ENCODE assay signal across 10 mouse cellular contexts in the genomic region with DNA sequence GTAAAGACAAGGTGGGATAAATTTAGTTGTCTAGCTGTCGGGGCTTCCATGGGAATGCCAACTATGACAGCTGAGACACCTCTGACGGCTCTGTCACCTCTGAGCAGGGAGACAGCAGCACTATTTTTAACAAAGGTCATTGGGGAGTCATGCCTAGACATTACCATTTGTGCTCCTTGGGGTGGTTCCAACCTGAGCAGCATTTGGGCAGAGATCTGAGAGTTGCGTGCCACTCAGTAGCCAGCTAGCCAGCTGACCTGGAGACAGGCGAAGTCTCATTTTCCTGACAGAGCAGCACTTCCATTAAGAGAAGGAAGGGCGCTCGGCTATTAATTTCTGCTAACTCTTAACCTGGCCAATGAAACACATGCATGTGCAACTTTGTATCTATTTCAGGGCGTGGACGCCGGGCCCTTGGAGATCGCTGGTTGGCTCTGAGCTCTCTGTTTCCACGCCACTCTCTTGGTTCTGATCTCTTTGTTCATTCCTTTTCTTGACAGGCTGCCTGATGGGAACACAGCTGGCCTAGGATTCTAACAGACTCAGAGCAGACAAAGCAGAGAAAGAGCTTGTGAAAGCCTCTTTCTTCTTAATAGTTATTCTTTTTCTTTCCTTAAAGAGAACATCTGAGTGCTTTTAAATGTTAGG. TPM values are rescaled to one million over a fixed set of nuclear protein-coding genes. Genes with fewer than 3 reads are reported as not detected.
DNase-seq lines count a peak whose midpoint lies in the region; ATAC-seq lines count a peak whose summit lies in the region.
"Had no signal": no experiment of that assay in that cellular context is flagged by ENCODE, and none has a peak within 500 bp of the region (broad histone marks: within the 10 kb centered on the region; RNA-seq: fewer than 3 reads in every experiment).

No protein-coding gene starts in this region.

- no peak overlapping the region for H3K4me2 ChIP-seq in embryonic facial prominence, embryonic 14.5 days (ENCODE audit: low read depth, low read length)
- H3K4me2 ChIP-seq in midbrain, embryonic 12.5 days (replicated peaks): no peak overlapping the region

- H3K4me3 ChIP-seq in embryonic facial prominence, embryonic 14.5 days (ENCODE audit: low read depth, low read length): no peak overlapping the region
- H3K4me3 ChIP-seq in embryonic facial prominence, embryonic 10.5 days: no peak overlapping the region
- no peak overlapping the region for H3K4me3 ChIP-seq in midbrain, embryonic 12.5 days

- peak; percentile 23; the same call in 1 of the 2 replicates for ATAC-seq in embryonic facial prominence, embryonic 14.5 days (ENCODE audit: low read depth)
- peak; percentile 57 for ATAC-seq in midbrain, embryonic 12.5 days (ENCODE audit: low FRiP score, low read depth)

- no peaks in the 10 kb centered on the region for H3K36me3 ChIP-seq in embryonic facial prominence, embryonic 14.5 days (ENCODE audit: control insufficient read depth, insufficient read depth, low read length)
- no peaks in the 10 kb centered on the region for H3K36me3 ChIP-seq in embryonic facial prominence, embryonic 10.5 days (replicated peaks)
- no peaks in the 10 kb centered on the region for H3K36me3 ChIP-seq in midbrain, embryonic 12.5 days

- H3K9me3 ChIP-seq in embryonic facial prominence, embryonic 14.5 days (ENCODE audit: control insufficient read depth, low read length): no peaks in the 10 kb centered on the region
- H3K9me3 ChIP-seq in embryonic facial prominence, embryonic 10.5 days: no peaks in the 10 kb centered on the region
- H3K9me3 ChIP-seq in midbrain, embryonic 12.5 days: no peaks in the 10 kb centered on the region

- H3K4me1 ChIP-seq in embryonic facial prominence, embryonic 14.5 days (ENCODE audit: control insufficient read depth, insufficient read depth, low read length): peaks cover 10% of the 10 kb centered on the region
- H3K4me1 ChIP-seq in embryonic facial prominence, embryonic 10.5 days: peaks cover 12% of the 10 kb centered on the region
- peaks cover 14% of the 10 kb centered on the region for H3K4me1 ChIP-seq in midbrain, embryonic 12.5 days

- H3K27ac ChIP-seq in embryonic facial prominence, embryonic 14.5 days (replicated peaks; ENCODE audit: low read depth, low read length): no peak overlapping the region
- no peak overlapping the region for H3K27ac ChIP-seq in embryonic facial prominence, embryonic 10.5 days (replicated peaks)
- no peak overlapping the region for H3K27ac ChIP-seq in midbrain, embryonic 12.5 days (replicated peaks)

- peak; percentile 30 for DNase-seq in embryonic facial prominence, embryonic 14.5 days (ENCODE audit: low spot score)
- no peak for DNase-seq in embryonic facial prominence, embryonic 10.5 days (ENCODE audit: low spot score)
- peak; percentile 87 for DNase-seq in cerebellum, postnatal 10 days
- peak; percentile 62 for DNase-seq in heart, adult 8-10 months (ENCODE audit: low spot score)
- DNase-seq in kidney, adult 8-10 months: no peak
- no peak for DNase-seq in layer of hippocampus, adult 8-10 months (ENCODE audit: low spot score in 2 of 2)
- no peak for DNase-seq in thymus, postnatal 36 days

- H3K9ac ChIP-seq in embryonic facial prominence, embryonic 14.5 days (ENCODE audit: low read depth, low read length): no peak overlapping the region
- no peak overlapping the region for H3K9ac ChIP-seq in midbrain, embryonic 12.5 days (replicated peaks)

- WGBS in embryonic facial prominence, embryonic 14.5 days: 74% methylated on average over 11 of the region's 11 CpGs
- 78% methylated on average over 11 of the region's 11 CpGs for WGBS in embryonic facial prominence, embryonic 10.5 days
- 56% methylated on average over 11 of the region's 11 CpGs for WGBS in midbrain, embryonic 12.5 days

- no peaks in the 10 kb centered on the region for H3K27me3 ChIP-seq in embryonic facial prominence, embryonic 14.5 days (replicated peaks; ENCODE audit: control insufficient read depth, insufficient read depth, low read length)
- no peaks in the 10 kb centered on the region for H3K27me3 ChIP-seq in embryonic facial prominence, embryonic 10.5 days (replicated peaks; ENCODE audit: low read depth, poor library complexity, severe bottlenecking)
- H3K27me3 ChIP-seq in midbrain, embryonic 12.5 days: peaks cover 5% of the 10 kb centered on the region; the same call in 1 of the 2 replicates

RNA-seq across cellular contexts. Expression of gene Gm11096, which starts 40.4 kb away (rescaled TPM):
- not detected in 2 replicates for polyA plus RNA-seq in embryonic facial prominence, embryonic 14.5 days (2014; fragmentation: Nextera tagmentation; extraction: Ambion mirVana)
- polyA plus RNA-seq in embryonic facial prominence, embryonic 10.5 days (2016; fragmentation: Nextera tagmentation; extraction: Ambion mirVana): not detected in 2 replicates
- not detected for total RNA-seq in heart, adult 8-10 months (2022)
- not detected in 2 replicates for polyA plus RNA-seq in midbrain, embryonic 12.5 days (2016; fragmentation: Nextera tagmentation; extraction: Ambion mirVana)
- not detected for total RNA-seq in layer of hippocampus, adult 8-10 months (2022)
- polyA plus RNA-seq: liver, embryonic 16.5 days; spleen, adult 2 months had no signal

Comparison
In these comparisons a context has a peak if more than half of its experiments do, and no peak if none do; other contexts are left out.
1. DNase-seq: peak in embryonic facial prominence, embryonic 14.5 days (single experiment), cerebellum, postnatal 10 days (2 of 2) and heart, adult 8-10 months (single experiment); none in embryonic facial prominence, embryonic 10.5 days (single experiment), kidney, adult 8-10 months (0 of 2), layer of hippocampus, adult 8-10 months (0 of 2) and thymus, postnatal 36 days (0 of 2).